Mouse (Mus musculus) bone marrow macrophage, adult 2 months (primary cell): ENCODE measurements around the gene Rnf6.

Experiments
- CTCF ChIP-seq: IDR thresholded peaks from 2 replicates; pipeline ENCODE4 v1.5.1; 2012; ENCODE audit warnings: low read depth, mild to moderate bottlenecking, low read length, moderate library complexity
- POLR2A ChIP-seq: IDR thresholded peaks from 2 replicates; pipeline ENCODE4 v1.6.1; 2012; ENCODE audit warnings: mild to moderate bottlenecking, low read depth, low read length, borderline replicate concordance

GRCm38 (mm10) chr5:146220501-146220878 lies 865 bp downstream of the Rnf6 start:
- no peak for TF ChIP-seq CTCF
- no peak for TF ChIP-seq POLR2A
